13 mouse cellular contexts compared by ENCODE assay signal in genomic region chr12:9581506-9581905, GRCm38 (mm10). TPM values are rescaled to one million over a fixed set of nuclear protein-coding genes. Genes with fewer than 3 reads are reported as not detected.
DNase-seq lines count a peak whose midpoint lies in the region; ATAC-seq and TF ChIP-seq lines count a peak whose summit lies in the region.
"Had no signal": no experiment of that assay in that cellular context is flagged by ENCODE, and none has a peak within 500 bp of the region (broad histone marks: within the 10 kb centered on the region; RNA-seq: fewer than 3 reads in every experiment).

No protein-coding gene starts in this region.

- peaks cover 29% of the 10 kb centered on the region for H3K4me1 ChIP-seq in heart, embryonic 10.5 days
- peaks cover 10% of the 10 kb centered on the region; the same call in 1 of the 2 replicates for H3K4me1 ChIP-seq in kidney, postnatal 0 days (replicated peaks; ENCODE audit: insufficient read depth, low read length)
- peaks cover 38% of the 10 kb centered on the region for H3K4me1 ChIP-seq in limb, embryonic 14.5 days (ENCODE audit: control insufficient read depth, insufficient read depth, low read length)

- WGBS in heart, embryonic 10.5 days, result 2% methylated on average over 12 of the region's 12 CpGs
- WGBS in kidney, postnatal 0 days, result 25% methylated on average over 12 of the region's 12 CpGs
- WGBS in limb, embryonic 14.5 days, result 15% methylated on average over 12 of the region's 12 CpGs

- no peak for TF ChIP-seq POLR2A in limb, embryonic 14.5 days (IDR thresholded peaks at IDR 0.05; ENCODE audit: borderline replicate concordance, extremely low read depth, insufficient read depth, insufficient read length)

- peak overlapping the region; percentile 54 for H3K4me2 ChIP-seq in kidney, postnatal 0 days (ENCODE audit: low read length)
- H3K4me2 ChIP-seq in limb, embryonic 14.5 days (replicated peaks; ENCODE audit: low read depth, low read length, severe bottlenecking), result peak overlapping the region; percentile 61

- ATAC-seq in kidney, postnatal 0 days (replicated peaks; ENCODE audit: low FRiP score, low read depth), result no peak
- ATAC-seq in limb, embryonic 14.5 days (ENCODE audit: low FRiP score, low read depth), result no peak
- ATAC-seq: forebrain, embryonic 14.5 days had no signal

- no peak for DNase-seq in heart, embryonic 10.5 days (ENCODE audit: low spot score)
- no peak for DNase-seq in heart, postnatal 4 days
- peak; percentile 18 for DNase-seq in kidney, postnatal 0 days (ENCODE audit: low spot score)
- no peak for DNase-seq in kidney, postnatal 4 days
- peak; percentile 29 for DNase-seq in ZHBTc4 (ENCODE audit: low read depth, low spot score)
- DNase-seq in limb, embryonic 14.5 days (ENCODE audit: low spot score), result no peak
- DNase-seq in right cerebral cortex, postnatal 14 days, result no peak
- no peak for DNase-seq in frontal cortex, postnatal 10 days (ENCODE audit: low spot score in 2 of 2)
- DNase-seq: cerebellum, postnatal 14 days; liver had no signal

- TF ChIP-seq CTCF in kidney, postnatal 0 days (IDR thresholded peaks at IDR 0.05; ENCODE audit: low read depth), result no peak

- no peaks in the 10 kb centered on the region for H3K36me3 ChIP-seq in heart, embryonic 10.5 days
- no peaks in the 10 kb centered on the region for H3K36me3 ChIP-seq in kidney, postnatal 0 days (ENCODE audit: insufficient read depth, low read length)
- H3K36me3 ChIP-seq in limb, embryonic 14.5 days (ENCODE audit: control insufficient read depth, insufficient read depth, low read length), result peaks cover 28% of the 10 kb centered on the region

- no peaks in the 10 kb centered on the region for H3K9me3 ChIP-seq in heart, embryonic 10.5 days
- no peaks in the 10 kb centered on the region for H3K9me3 ChIP-seq in kidney, postnatal 0 days (replicated peaks; ENCODE audit: low read length)
- H3K9me3 ChIP-seq in limb, embryonic 14.5 days (ENCODE audit: control insufficient read depth, low read length), result no peaks in the 10 kb centered on the region

- H3K9ac ChIP-seq in kidney, postnatal 0 days (ENCODE audit: low read depth, low read length), result no peak overlapping the region
- 0 out of 2 replicates have a peak overlapping the region, but pooled peaks have one; percentile 12 for H3K9ac ChIP-seq in limb, embryonic 14.5 days (ENCODE audit: low read depth, low read length, severe bottlenecking)

- no peak overlapping the region for H3K27ac ChIP-seq in heart, embryonic 10.5 days
- H3K27ac ChIP-seq in kidney, postnatal 0 days, result no peak overlapping the region
- H3K27ac ChIP-seq in limb, embryonic 14.5 days (replicated peaks; ENCODE audit: low read depth, low read length), result 0 out of 2 replicates have a peak overlapping the region, but pooled peaks have one; percentile 43
- H3K27ac ChIP-seq: layer of hippocampus, adult 2 months had no signal

- peaks cover 77% of the 10 kb centered on the region for H3K27me3 ChIP-seq in heart, embryonic 10.5 days (ENCODE audit: insufficient read depth, poor library complexity, severe bottlenecking)
- H3K27me3 ChIP-seq in kidney, postnatal 0 days (ENCODE audit: insufficient read depth, low read length), result peaks cover 60% of the 10 kb centered on the region
- H3K27me3 ChIP-seq in limb, embryonic 14.5 days (ENCODE audit: control insufficient read depth, insufficient read depth, low read length), result peaks cover 49% of the 10 kb centered on the region; the same call in 1 of the 2 replicates

- H3K4me3 ChIP-seq in heart, embryonic 10.5 days, result peak overlapping the region; percentile 55
- H3K4me3 ChIP-seq in kidney, postnatal 0 days (replicated peaks; ENCODE audit: low read depth, low read length), result peak overlapping the region; percentile 22; the same call in 1 of the 2 replicates
- H3K4me3 ChIP-seq in limb, embryonic 14.5 days (replicated peaks; ENCODE audit: low read length), result peak overlapping the region; percentile 65
- H3K4me3 ChIP-seq: layer of hippocampus, adult 2 months had no signal

RNA-seq across cellular contexts. Expression of gene Osr1, which starts 11.6 kb away (rescaled TPM):
- 2.8 and 14.9 TPM in 2 replicates for polyA plus RNA-seq in heart, embryonic 10.5 days (2016; fragmentation: Nextera tagmentation; extraction: Ambion mirVana)
- 10 to 100 TPM; 12.1 to 12.3 TPM for total RNA-seq in heart, postnatal 4 days (2021)
- 8.9 and 12.1 TPM in 2 replicates for polyA plus RNA-seq in kidney, postnatal 0 days (2015; fragmentation: Nextera tagmentation; extraction: Ambion mirVana)
- polyA plus RNA-seq in limb, embryonic 14.5 days (2012; rRNA removed), result 118 and 165 TPM in 2 replicates
- polyA plus RNA-seq in limb, embryonic 14.5 days (2014; fragmentation: Nextera tagmentation; extraction: Ambion mirVana), result 82.5 and 99.7 TPM in 2 replicates
- total RNA-seq: megakaryocyte-erythroid progenitor cell, adult 5-6 weeks had no signal

Comparison
In these comparisons a context has a peak if more than half of its experiments do, and no peak if none do; other contexts are left out.
1. DNase-seq: peak in kidney, postnatal 0 days (single experiment) and ZHBTc4 (single experiment); none in heart, embryonic 10.5 days (single experiment), heart, postnatal 4 days (single experiment), kidney, postnatal 4 days (0 of 2), limb, embryonic 14.5 days (single experiment), right cerebral cortex, postnatal 14 days (single experiment) and frontal cortex, postnatal 10 days (0 of 2).
2. Peak in every context shown above with its lines, with median percentiles within 50 percentile points of each other: H3K4me3 ChIP-seq.